Mouse (Mus musculus) midbrain, embryonic 10.5 days (tissue): Measurements from ENCODE around the gene Zfp212. TPM values are rescaled to one million over a fixed set of nuclear protein-coding genes. Genes with fewer than 3 reads are reported as not detected.

Experiments
- DNase-seq: peaks from one replicate; pipeline ENCODE4 v3.0.0-alpha.2; 2017; ENCODE audit warnings: low spot score
- H3K27ac ChIP-seq: fragments of 300-500 bp; sonication (generic); replicated peaks from 2 replicates; pipeline ENCODE4 v1.5.1; 2016; ENCODE audit warnings: mild to moderate bottlenecking
- H3K27me3 ChIP-seq: fragments of 300-500 bp; sonication (generic); 2 replicates; pipeline ENCODE4 v1.6.1; 2016; ENCODE audit warnings: low read depth, mild to moderate bottlenecking; ENCODE audit not compliant: poor library complexity, severe bottlenecking
- H3K36me3 ChIP-seq: fragments of 300-500 bp; sonication (generic); 2 replicates; pipeline ENCODE4 v1.6.1; 2016; ENCODE audit warnings: mild to moderate bottlenecking, moderate library complexity
- H3K4me1 ChIP-seq: fragments of 300-500 bp; sonication (generic); 2 replicates; pipeline ENCODE4 v1.6.1; 2016
- H3K4me3 ChIP-seq: fragments of 300-500 bp; sonication (generic); 2 replicates; pipeline ENCODE4 v1.5.1; 2016; ENCODE audit warnings: mild to moderate bottlenecking, moderate library complexity
- H3K9me3 ChIP-seq: fragments of 300-500 bp; sonication (generic); replicated peaks from 2 replicates; pipeline ENCODE4 v1.6.1; 2016; ENCODE audit warnings: mild to moderate bottlenecking
- WGBS: fragments of 180-500 bp; shearing (Covaris S2); methylation state at CpG from one replicate; pipeline ENCODE4 v1.1.7; 2016; 5-methylcytosine and 5-hydroxymethylcytosine counted together
- polyA plus RNA-seq: library from polyadenylated mRNA; unstranded; fragments of >200 nt; fragmentation: Nextera tagmentation; extraction: Ambion mirVana; gene quantifications from 2 replicates; pipeline ENCODE4 v1.2.1, GENCODE M21; 2016

Zfp212 gene
- polyA plus RNA-seq, 1 experiment from 2014 or later, result 21.6 TPM

GRCm38 (mm10) chr6:47904917-47905695 is 15.2 kb upstream of the Zfp212 start:
- Histone ChIP-seq H3K27ac (no peak overlapping the region), H3K4me1 (peaks cover 7% of the 10 kb centered on the region), H3K9me3 (no peaks in the 10 kb centered on the region; the same call in 1 of the 2 replicates), H3K36me3 (peaks cover 86% of the 10 kb centered on the region), H3K4me3 (peak overlapping the region; percentile 29; the same call in 1 of the 2 replicates), H3K27me3 (peaks cover 43% of the 10 kb centered on the region)
- 46% methylated on average over 44 of the region's 44 CpGs for WGBS
- DNase-seq, result no peak

DNA sequence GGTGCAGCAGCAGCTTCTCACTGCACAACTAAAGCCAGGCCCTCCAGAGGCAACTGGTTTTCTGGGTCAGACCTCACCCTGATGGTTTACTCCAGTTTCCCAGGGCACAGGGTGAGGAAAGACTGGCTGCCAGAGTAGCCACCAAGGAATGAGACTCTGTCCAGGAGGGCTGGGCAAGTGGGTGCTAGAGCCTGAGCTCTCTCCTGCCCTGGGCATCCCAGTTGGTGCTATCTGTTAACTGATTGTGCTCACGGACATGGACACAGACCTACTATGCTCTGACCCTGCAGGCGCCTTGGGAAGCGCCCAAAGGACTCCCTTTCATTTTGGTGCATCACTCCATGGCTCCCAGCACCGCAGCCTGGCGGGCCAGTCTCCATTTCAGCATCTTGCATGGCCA is 13.9 kb upstream of the Zfp212 start:
- Histone ChIP-seq H3K27me3 (peaks cover 43% of the 10 kb centered on the region), H3K4me1 (peaks cover 7% of the 10 kb centered on the region), H3K4me3 (no peak overlapping the region), H3K9me3 (no peaks in the 10 kb centered on the region; the same call in 1 of the 2 replicates), H3K36me3 (peaks cover 73% of the 10 kb centered on the region), H3K27ac (no peak overlapping the region)
- no peak for DNase-seq
- WGBS, result 90% methylated on average over 5 of the region's 5 CpGs

DNA sequence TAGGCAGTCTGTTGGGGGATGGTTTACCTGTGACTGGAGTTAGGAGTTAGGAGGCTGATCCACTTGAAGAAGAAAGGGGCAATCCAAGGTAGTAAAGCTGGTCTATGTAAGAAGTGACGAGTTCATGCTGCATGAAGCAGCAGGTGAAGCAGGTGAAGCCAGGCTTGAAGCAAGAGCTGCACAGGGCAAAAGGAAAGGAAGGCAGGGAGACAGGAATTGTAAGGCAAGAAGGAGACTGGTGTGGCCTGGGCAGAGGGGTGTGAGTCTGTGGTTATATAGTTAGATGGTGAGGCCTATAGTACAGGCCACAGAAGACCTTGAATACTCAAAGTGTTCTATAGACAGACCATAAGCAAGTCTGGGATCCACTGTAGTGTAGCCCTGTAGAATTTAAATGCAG is 11.3 kb upstream of the Zfp212 start:
- no peak for DNase-seq
- Histone ChIP-seq H3K9me3 (no peaks in the 10 kb centered on the region; the same call in 1 of the 2 replicates), H3K36me3 (peaks cover 47% of the 10 kb centered on the region), H3K27ac (no peak overlapping the region), H3K4me3 (no peak overlapping the region), H3K4me1 (peaks cover 7% of the 10 kb centered on the region), H3K27me3 (peaks cover 21% of the 10 kb centered on the region)
- WGBS, result 71% methylated on average over 1 of the region's 1 CpGs

DNA sequence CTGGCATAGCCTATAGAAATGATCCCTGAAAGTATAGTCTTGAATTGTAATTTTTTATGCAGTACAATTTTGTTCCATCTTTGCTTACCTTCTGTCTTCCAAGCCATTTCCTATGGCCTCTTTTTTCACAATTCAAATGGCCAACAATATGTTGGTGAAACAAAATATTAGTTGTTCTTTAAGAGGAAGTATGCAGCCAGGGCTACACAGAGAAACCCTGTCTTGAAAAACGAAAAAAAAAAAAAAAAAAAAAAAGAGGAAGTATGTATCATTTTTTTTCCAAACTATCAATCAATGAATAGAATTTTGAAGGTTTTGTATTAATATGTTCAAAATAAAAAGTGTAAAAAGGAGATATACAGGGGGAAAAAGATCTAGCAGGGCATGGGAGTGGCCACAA is 8.6 kb upstream of the Zfp212 start:
- no peaks in the 10 kb centered on the region for H3K27me3 ChIP-seq

DNA sequence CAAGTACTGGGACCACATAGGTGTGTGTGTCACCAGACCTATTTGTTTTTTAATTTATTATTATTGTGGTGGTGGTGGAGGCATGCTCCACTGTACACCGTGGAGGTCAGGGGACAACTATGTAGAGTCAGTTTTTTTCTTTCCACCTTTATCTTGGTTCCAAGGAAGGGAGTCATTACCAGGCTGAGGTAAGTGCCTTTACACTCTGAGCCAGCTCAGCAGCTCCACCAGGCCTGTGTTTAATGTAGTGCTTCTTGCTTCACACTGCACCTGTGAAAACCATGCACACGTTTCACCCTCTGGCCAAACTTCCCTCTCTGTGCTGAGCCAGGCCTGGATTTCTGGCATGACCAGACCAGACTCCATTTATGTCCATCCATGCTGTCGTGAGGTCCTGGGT is 7.3 kb upstream of the Zfp212 start:
- Histone ChIP-seq H3K27ac (no peak overlapping the region), H3K4me1 (no peaks in the 10 kb centered on the region), H3K9me3 (no peaks in the 10 kb centered on the region), H3K36me3 (peaks cover 7% of the 10 kb centered on the region; the same call in 1 of the 2 replicates), H3K27me3 (no peaks in the 10 kb centered on the region), H3K4me3 (no peak overlapping the region)
- WGBS, result 68% methylated on average over 3 of the region's 3 CpGs
- no peak for DNase-seq

More for the DNA sequence above, 8.6 kb upstream of the Zfp212 start:
- H3K9me3 ChIP-seq, result no peaks in the 10 kb centered on the region
- peaks cover 20% of the 10 kb centered on the region for H3K36me3 ChIP-seq
- no peak overlapping the region for H3K27ac ChIP-seq
- 69% methylated on average over 1 of the region's 1 CpGs for WGBS
- no peak for DNase-seq
- no peak overlapping the region for H3K4me3 ChIP-seq
- H3K4me1 ChIP-seq, result no peaks in the 10 kb centered on the region

DNA sequence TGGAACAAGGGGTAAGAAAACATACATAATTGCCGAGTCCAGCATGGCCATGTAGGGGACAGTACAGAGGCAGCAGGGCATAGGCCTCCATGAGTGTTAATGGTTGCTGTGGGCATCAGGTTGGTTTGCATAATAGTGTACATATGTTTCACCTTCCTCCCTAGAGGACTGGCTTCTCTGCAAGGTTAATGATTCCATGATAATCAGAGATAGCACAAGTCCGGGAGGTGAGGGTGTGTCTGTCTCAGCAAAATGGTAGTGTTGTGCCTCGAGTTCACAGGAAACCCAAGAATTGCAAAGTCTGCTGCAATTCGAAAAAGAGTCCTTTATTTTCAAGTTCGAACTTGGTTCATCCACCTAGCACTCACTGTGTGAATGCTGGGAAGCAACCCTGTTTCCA is 3.2 kb upstream of the Zfp212 start:
- no peak overlapping the region for H3K4me3 ChIP-seq
- no peak for DNase-seq
- H3K27ac ChIP-seq, result no peak overlapping the region
- H3K36me3 ChIP-seq, result no peaks in the 10 kb centered on the region
- H3K4me1 ChIP-seq, result peaks cover 11% of the 10 kb centered on the region
- H3K27me3 ChIP-seq, result no peaks in the 10 kb centered on the region
- WGBS, result 85% methylated on average over 5 of the region's 5 CpGs
- H3K9me3 ChIP-seq, result no peaks in the 10 kb centered on the region

- no peak for DNase-seq
- no peak overlapping the region for H3K4me3 ChIP-seq
- 80% methylated on average over 3 of the region's 3 CpGs for WGBS
- H3K27me3 ChIP-seq, result no peaks in the 10 kb centered on the region
- no peak overlapping the region for H3K27ac ChIP-seq
- H3K4me1 ChIP-seq, result peaks cover 15% of the 10 kb centered on the region
- H3K9me3 ChIP-seq, result no peaks in the 10 kb centered on the region
- peaks cover 4% of the 10 kb centered on the region; the same call in 1 of the 2 replicates for H3K36me3 ChIP-seq
Observed at GRCm38 (mm10) chr6:47918768-47919274, 1.5 kb upstream of the Zfp212 start.

DNA sequence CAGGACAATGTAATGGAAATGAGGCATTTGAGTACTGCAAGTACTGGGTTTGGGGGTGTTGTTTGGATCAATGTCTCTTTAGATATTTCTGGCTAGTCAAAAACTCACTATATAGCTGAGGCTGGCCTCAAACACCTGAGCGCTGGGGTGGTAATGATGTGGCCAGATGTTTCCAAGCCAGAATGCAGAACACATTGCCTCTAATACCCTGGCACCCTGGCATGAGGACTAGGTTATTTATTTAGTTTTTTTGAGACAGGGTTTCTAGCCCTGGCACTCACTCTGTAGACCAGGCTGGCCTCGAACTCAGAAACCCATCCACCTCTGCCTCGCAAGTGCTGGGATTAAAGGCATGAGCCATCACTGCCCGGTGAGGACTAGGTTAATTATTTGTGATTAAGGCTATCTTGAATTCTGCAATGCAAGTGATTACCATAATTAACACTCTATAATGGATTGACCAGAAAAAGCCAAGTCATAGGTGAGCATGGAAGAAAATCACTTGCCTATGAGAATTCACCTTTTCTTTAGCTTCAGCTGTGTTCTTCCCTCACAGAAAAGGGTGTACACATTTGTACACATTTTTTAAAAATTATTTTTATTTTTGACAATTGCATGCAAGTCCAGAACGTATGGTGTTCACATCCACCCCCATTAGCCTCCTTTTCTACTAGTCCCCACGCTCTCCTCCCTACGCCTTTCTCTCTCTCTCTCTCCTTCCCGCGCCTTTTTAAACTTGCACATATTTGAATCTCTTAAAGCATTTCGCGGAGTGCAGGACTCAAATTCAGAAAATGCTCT is 430 bp upstream of the Zfp212 start:
- 28% methylated on average over 11 of the region's 11 CpGs for WGBS
- Histone ChIP-seq H3K36me3 (peaks cover 4% of the 10 kb centered on the region; the same call in 1 of the 2 replicates), H3K27me3 (no peaks in the 10 kb centered on the region), H3K27ac (peak overlapping the region; percentile 96), H3K4me1 (peaks cover 15% of the 10 kb centered on the region), H3K4me3 (peak overlapping the region; percentile 89), H3K9me3 (no peaks in the 10 kb centered on the region)
- DNase-seq, result no peak

GRCm38 (mm10) chr6:47942461-47942860 is 22.2 kb downstream of the Zfp212 start:
- Histone ChIP-seq H3K4me3 (peak overlapping the region; percentile 58), H3K36me3 (peaks cover 20% of the 10 kb centered on the region), H3K4me1 (peaks cover 11% of the 10 kb centered on the region), H3K27me3 (peaks cover 14% of the 10 kb centered on the region; the same call in 1 of the 2 replicates), H3K9me3 (0 out of 2 replicates have a peak, but pooled peaks cover 5% of the 10 kb centered on the region), H3K27ac (peak overlapping the region; percentile 89; the same call in 1 of the 2 replicates)
- 51% methylated on average over 12 of the region's 12 CpGs for WGBS
- no peak for DNase-seq

- H3K27me3 ChIP-seq, result peaks cover 14% of the 10 kb centered on the region; the same call in 1 of the 2 replicates
- 0 out of 2 replicates have a peak, but pooled peaks cover 5% of the 10 kb centered on the region for H3K9me3 ChIP-seq
- WGBS, result 7% methylated on average over 64 of the region's 64 CpGs
- peak overlapping the region; percentile 89 for H3K27ac ChIP-seq
- H3K36me3 ChIP-seq, result peaks cover 20% of the 10 kb centered on the region
- H3K4me3 ChIP-seq, result peak overlapping the region; percentile 58
- H3K4me1 ChIP-seq, result peaks cover 11% of the 10 kb centered on the region
- DNase-seq, result peak; percentile 85
Observed at GRCm38 (mm10) chr6:47943021-47943691, 22.9 kb downstream of the Zfp212 start.

DNA sequence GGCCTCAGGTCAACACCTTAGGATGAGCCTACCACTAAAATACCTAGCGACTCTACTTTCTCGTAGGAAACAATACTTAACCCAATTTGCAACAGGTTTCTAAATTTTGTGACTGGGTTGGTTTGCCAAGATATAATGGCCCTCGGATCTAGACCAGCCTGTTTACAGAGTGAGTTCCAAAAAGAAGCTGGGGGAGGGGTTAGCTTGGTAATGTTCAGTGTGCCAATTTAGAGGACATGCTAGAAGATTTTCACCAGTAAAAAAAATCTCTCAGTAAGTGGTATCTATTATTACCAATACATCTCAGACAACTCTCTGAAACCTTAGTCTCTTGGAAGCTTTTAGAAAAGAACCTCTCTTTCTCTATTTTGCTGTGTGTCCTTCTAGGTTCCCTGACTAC is 23.4 kb downstream of the Zfp212 start:
- H3K27me3 ChIP-seq, result peaks cover 14% of the 10 kb centered on the region; the same call in 1 of the 2 replicates
- no peak for DNase-seq
- peak overlapping the region; percentile 89 for H3K27ac ChIP-seq
- peaks cover 11% of the 10 kb centered on the region for H3K4me1 ChIP-seq
- peaks cover 20% of the 10 kb centered on the region for H3K36me3 ChIP-seq
- WGBS, result 89% methylated on average over 3 of the region's 3 CpGs
- peak overlapping the region; percentile 58 for H3K4me3 ChIP-seq
- 0 out of 2 replicates have a peak, but pooled peaks cover 5% of the 10 kb centered on the region for H3K9me3 ChIP-seq

- 96% methylated on average over 4 of the region's 4 CpGs for WGBS
- peaks cover 11% of the 10 kb centered on the region for H3K4me1 ChIP-seq
- 0 out of 2 replicates have a peak, but pooled peaks cover 5% of the 10 kb centered on the region for H3K9me3 ChIP-seq
- no peak for DNase-seq
- no peak overlapping the region for H3K4me3 ChIP-seq
- no peak overlapping the region for H3K27ac ChIP-seq
- H3K27me3 ChIP-seq, result peaks cover 14% of the 10 kb centered on the region; the same call in 1 of the 2 replicates
- peaks cover 20% of the 10 kb centered on the region for H3K36me3 ChIP-seq
Observed at GRCm38 (mm10) chr6:47947388-47947787, 27.1 kb downstream of the Zfp212 start.
